Mouse (Mus musculus): Measurements from ENCODE around the gene Dnaaf3. TPM values are rescaled to one million over a fixed set of nuclear protein-coding genes. Genes with fewer than 3 reads are reported as not detected.

Gene Dnaaf3
- polyA plus RNA-seq, 2 experiments from 2014 or later: 1.4 to 2.8 TPM

DNA sequence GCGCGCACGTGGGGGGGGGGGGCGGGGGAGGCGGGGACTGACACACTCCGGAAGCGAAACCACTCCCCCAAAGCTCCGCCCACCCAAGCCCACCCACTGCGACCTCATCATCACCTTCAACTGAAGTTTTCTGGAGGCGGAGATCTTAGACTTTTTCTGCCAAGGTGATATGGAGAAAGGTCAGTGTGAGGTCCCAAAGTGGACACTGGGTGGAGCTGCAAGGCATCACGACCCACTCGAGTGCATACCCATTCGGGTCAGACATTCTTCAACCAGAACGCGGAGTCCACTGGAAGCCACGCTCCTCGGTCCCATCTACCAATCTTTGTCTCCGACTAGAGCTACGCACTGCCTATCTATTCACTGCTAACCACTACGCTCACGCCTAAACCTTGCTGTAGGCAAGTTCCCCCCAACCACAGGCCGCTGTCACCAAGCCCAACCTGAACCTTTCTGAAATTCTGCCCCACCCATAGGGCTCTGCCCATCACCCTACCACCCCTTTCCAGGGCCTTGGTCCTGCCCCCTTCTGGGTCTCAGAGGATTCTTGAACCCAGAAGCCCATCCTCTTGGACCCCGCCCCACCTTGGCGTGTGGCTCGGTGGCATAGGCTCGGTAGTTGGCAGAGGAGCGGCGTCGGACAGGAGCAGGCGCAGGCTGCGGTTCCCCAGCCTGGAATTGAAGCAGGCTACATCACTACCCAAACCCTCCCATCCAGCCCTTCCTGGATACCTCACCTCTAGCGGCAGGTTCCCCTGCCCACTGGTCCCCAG, 10.8 kb downstream of the Dnaaf3 start:
- no peak for ATAC-seq

DNA sequence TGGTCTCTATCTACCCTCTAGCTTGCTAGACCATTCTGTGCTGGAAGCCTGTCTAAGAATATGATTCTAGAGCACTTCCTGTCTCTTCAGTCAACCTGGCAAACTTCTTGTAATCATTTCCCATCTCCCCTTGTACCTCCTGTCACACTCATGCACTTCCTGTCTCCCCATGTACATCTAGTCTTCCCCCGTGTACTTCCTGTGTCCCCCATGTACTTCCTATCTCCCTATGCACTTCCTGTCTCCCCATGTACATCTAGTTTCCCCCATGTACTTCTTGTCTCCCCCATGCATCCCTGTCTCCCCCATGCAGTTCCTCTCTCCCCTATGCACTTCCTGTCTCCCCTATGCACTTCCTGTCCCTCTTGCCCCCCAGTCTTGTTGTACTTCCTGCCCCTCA, 13.8 kb downstream of the Dnaaf3 start:
- peak; percentile 91 for ATAC-seq

DNA sequence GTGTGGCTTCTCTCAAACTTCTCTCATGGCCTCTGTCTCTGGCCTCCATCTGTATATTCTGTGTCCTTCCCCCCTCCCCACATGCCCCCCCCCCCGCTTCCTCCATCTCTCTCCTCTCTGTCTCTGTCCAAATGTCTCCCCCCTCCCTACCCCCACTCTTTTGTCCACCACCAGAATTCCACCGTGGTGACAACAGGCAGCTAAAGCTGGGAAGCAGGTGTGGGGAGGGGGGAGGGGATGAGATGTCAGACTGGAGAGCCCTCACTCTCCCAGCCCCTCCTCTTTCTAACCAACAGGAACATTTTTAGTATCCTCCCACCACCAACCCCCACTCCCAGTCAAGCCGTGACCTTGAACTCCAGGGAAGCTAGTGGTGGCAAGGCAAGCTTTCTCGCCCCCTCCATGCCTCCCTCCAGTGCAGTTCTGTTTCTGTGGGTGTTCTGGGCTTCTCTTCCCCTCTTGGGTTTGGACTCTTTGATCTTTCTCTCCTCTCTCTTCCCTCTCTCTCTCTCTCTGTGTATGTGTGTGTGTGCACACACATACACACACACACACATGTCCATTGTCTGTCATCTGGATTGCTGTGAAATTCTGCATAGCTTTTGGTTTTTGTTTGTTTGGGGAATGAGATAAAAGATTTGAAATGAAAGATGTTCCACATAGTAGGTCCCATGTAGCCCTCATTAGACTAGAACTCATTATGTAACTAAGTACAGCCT, 15.8 kb downstream of the Dnaaf3 start, which contains the start of gene Tnnt1:
Tnnt1 (minus strand) TSS at position 51 of the 719 bp plus-strand sequence.
- ATAC-seq: no peak

- ATAC-seq: no peak
Measured at GRCm38 (mm10) chr7:4515853-4516252, 16.4 kb downstream of the Dnaaf3 start.

- ATAC-seq: no peak
Measured at GRCm38 (mm10) chr7:4513829-4514712, 18.2 kb downstream of the Dnaaf3 start.

DNA sequence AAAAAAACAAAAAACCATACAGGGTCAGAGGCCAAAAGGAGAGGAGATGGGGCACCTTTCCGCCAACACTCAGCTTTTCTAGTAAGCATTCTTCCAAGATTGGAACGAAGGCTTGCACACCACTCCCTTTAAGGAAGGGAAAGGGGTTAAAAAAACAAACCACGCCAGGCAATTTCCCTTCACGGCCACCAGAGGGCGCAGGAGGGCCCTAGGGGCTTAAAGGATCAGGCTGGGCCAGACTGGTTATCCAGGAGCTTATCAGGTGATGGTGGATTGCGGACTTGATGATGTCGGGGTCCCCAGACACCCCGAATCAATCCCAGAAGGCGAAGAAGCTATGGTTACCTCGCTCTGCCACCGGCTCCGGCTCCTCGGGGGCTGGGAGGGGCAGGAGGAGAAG, 19.0 kb downstream of the Dnaaf3 start:
- ATAC-seq: peak; percentile 52

DNA sequence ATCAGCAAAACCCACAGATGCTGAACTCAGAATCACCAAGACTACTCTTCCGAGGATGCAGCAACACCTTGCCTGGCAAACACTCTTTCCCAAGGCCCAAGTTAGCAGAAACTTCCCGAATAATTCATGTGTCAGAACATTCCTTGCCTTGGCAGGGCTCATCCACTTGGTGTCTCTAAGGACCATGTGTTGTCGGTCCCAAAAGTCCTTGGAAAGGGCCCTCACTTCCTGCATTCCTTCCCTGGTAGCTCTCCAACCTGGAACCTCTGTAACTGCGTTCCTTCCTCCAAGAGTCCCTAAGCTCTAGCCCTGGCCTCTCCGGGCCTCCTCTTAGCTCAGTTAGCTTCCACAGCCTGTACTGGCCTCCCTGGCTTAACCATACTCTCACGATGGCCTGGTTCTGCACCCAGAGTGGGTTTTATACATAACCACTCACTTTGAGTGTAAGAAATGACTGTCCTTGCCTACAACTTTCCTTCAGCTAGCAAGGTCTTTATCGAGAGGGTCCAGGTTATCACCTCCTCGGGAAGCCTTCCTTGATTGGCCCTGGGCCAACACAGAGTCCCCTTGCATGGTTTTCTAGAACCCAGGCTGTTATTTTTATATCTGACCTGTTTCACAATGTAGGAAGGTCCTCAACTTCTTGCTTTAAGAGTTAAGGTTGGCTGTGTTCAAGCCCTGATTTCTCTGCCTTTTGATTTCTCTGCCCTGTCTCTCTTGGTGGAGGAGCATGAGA, 20.6 kb downstream of the Dnaaf3 start:
- no peak for ATAC-seq

DNA sequence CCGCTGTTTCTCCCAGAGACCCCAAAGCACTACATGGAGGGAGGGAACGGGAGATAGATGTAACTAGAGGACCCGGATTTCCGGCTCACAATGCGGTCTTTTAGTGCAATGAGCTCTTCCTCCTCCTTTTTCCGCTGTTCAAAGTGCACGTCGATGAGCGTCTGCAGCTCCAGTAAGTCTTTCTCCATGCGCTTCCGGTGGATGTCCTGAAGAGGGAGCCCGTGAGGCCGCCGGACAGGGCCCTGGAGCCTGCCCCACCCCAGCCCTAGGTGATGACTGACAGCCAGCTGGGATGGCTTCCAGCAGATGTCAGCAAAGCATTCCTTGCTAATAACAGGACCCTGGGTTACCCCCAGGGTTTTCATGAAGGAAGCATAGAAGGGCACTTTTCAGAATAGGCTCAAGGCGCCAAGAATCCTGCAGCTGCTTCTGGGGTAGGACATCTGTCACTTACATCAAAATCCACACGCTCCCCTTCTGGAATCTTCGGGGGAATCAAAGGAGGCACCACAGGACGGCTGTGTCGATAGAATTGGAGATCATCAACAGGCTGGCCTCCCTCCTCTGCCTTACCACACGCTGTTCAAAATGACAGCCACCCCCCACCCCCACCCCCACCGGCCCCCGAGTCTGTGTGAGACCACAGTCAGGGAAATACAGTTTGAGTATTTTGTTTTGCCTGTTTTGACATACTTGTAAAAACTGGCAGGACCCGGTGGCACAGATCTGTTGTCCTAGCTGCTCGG, 22.2 kb downstream of the Dnaaf3 start:
- ATAC-seq: peak; percentile 94

- ATAC-seq: no peak
Measured at GRCm38 (mm10) chr7:4508739-4509116, 23.5 kb downstream of the Dnaaf3 start.

DNA sequence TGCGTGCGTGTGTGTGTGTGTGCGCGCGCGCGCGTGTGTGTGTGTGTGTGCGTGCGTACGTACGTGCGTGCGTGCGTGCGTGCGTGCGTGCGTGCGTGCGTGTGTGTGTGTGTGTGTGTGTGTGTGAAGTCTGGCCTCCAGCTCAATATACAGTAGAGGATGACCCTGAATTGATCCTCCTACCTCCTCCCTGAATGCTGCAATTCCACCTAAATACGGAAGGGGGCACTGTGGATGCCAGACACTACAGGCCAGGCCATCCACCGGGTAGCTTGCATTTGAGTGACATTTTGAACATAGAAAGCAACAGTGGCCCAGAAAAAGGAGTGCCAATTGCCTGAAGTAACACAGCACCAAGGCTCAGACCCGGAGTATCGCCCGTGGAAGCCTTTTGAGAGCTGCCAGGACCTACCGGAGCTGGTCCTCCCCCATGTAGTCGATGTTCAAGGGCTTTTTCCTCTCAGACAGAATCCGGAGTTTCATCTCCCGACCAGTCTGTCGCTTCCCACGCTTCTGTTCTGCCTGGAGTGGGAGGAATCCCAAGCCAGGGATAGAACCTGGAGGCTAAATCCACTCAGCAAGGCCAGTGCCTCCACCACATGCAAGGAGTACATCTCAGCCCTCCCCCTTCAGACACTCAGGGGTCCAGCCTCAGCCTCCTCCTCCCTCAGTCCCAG, 24.1 kb downstream of the Dnaaf3 start:
- ATAC-seq: no peak

DNA sequence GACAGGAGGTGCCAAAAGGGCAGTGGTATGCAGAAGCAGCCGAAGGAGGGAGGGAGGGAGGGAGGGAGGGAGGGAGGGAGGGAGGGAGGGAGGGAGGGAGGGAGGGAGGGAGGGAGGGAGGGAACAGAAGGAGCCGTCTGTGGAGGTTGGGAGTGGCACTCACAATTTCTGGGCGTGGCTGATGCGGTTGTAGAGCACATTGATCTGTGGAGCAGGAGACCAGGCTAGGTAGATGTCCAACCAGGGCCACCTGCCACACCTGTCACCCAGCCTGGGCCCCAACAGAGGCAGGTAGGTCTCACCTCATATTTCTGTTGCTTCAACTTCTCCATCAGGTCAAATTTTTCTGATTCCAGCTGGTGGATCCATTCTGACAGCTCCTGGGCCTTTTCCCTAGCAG, 25.0 kb downstream of the Dnaaf3 start:
- ATAC-seq: no peak

- no peak for ATAC-seq
Measured at GRCm38 (mm10) chr7:4504646-4505435, 27.4 kb downstream of the Dnaaf3 start.

DNA sequence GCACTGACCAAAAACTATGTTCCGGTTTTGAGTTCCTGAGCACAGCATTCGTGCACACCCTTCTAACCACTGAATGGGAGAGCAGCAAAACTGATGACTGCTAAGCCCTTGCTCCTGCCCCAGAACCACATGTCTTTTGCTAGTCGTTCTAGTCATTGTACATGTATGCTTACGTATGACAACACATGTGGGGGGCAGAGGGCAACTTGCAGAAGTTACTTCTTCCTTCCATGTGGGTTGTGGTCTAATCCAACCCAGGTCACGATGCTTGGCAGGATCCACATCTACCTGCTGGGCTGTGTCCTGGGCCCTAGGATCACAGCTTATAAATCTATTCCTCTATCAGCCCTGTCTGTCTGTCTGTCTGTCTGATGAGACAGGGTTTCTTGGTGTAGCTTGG, 28.4 kb downstream of the Dnaaf3 start:
- ATAC-seq: no peak

DNA sequence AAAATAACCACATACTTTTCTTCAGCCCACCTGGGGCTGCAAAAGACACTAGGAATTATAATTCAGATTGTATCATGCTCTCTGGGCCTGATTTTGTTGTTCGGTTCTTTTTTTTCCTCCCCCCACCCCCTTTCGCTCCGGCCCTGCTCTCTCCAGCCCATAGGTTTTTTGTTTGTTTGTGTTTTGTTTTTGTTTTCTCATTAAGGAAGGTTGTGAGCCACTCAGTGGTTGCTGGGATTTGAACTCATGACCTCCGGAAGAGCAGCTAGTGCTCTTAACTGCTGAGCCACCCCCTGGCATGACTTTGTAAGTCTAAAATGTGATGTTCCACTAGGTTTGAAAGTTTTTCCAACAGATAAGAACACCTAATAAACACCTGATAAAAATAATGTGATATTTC, 29.2 kb downstream of the Dnaaf3 start:
- no peak for ATAC-seq

GRCm38 (mm10) chr7:4502421-4503090, 29.7 kb downstream of the Dnaaf3 start:
- no peak for ATAC-seq

- peak; percentile 91 for ATAC-seq
Measured at GRCm38 (mm10) chr7:4501558-4502397, 30.5 kb downstream of the Dnaaf3 start, which contains the start of gene Ppp1r12c. Ppp1r12c (minus strand) TSS chr7:4501680.

GRCm38 (mm10) chr7:4500892-4501471, 31.3 kb downstream of the Dnaaf3 start:
- ATAC-seq: peak; percentile 52

- no peak for ATAC-seq
Measured at GRCm38 (mm10) chr7:4499034-4499433, 33.2 kb downstream of the Dnaaf3 start.
